Mouse (Mus musculus) lung, embryonic 16.5 days (tissue): ENCODE measurements around the gene Prkca. TPM values are rescaled to one million over a fixed set of nuclear protein-coding genes. Genes with fewer than 3 reads are reported as not detected.

Experiments used
- ATAC-seq: fragments of 200-750 bp; cut with Nextera tagmentation; 2 replicates; pipeline ENCODE4 v1.8.0; 2017; ENCODE audit warnings: low read depth, mild to moderate bottlenecking, moderate library complexity
- H3K27ac ChIP-seq: fragments of 300-500 bp; sonication (generic); 2 replicates; pipeline ENCODE4 v1.5.1; 2014; ENCODE audit warnings: mild to moderate bottlenecking, control low read depth, low read length
- H3K27me3 ChIP-seq: fragments of 300-500 bp; sonication (generic); 2 replicates; pipeline ENCODE4 v1.6.1; 2014; ENCODE audit warnings: low read depth, low read length, mixed read lengths; ENCODE audit not compliant: control insufficient read depth, insufficient read depth
- H3K36me3 ChIP-seq: fragments of 300-500 bp; sonication (generic); 2 replicates; pipeline ENCODE4 v1.6.1; 2014; ENCODE audit warnings: low read length; ENCODE audit not compliant: control insufficient read depth, insufficient read depth
- H3K4me1 ChIP-seq: fragments of 300-500 bp; sonication (generic); replicated peaks from 2 replicates; pipeline ENCODE4 v1.6.1; 2014; ENCODE audit warnings: low read length, mixed read lengths; ENCODE audit not compliant: control insufficient read depth, insufficient read depth
- H3K4me2 ChIP-seq: fragments of 300-500 bp; sonication (generic); 2 replicates; pipeline ENCODE4 v1.6.1; 2014; ENCODE audit warnings: low read depth, low read length, control low read depth
- H3K4me3 ChIP-seq: fragments of 300-500 bp; sonication (generic); 2 replicates; pipeline ENCODE4 v1.5.1; 2014; ENCODE audit warnings: mild to moderate bottlenecking, low read length, control low read depth
- H3K9ac ChIP-seq: fragments of 300-500 bp; sonication (generic); 2 replicates; pipeline ENCODE4 v1.6.1; 2014; ENCODE audit warnings: low read length, control low read depth
- H3K9me3 ChIP-seq: fragments of 300-500 bp; sonication (generic); 2 replicates; pipeline ENCODE4 v1.6.1; 2016; ENCODE audit warnings: low read length; ENCODE audit not compliant: control insufficient read depth
- WGBS: fragments of 180-500 bp; shearing (Covaris S2); extraction: QIAGEN DNeasy Blood & Tissue Kit; methylation state at CpG from one replicate; pipeline ENCODE4 v1.1.7; 2014; 5-methylcytosine and 5-hydroxymethylcytosine counted together
- polyA plus RNA-seq: library from polyadenylated mRNA; unstranded; fragments of >200 nt; fragmentation: Nextera tagmentation; extraction: Ambion mirVana; gene quantifications from 2 replicates; pipeline ENCODE4 v1.2.1, GENCODE M21; 2015

Gene Prkca
- polyA plus RNA-seq, 1 experiment from 2014 or later: 10.1 TPM

DNA sequence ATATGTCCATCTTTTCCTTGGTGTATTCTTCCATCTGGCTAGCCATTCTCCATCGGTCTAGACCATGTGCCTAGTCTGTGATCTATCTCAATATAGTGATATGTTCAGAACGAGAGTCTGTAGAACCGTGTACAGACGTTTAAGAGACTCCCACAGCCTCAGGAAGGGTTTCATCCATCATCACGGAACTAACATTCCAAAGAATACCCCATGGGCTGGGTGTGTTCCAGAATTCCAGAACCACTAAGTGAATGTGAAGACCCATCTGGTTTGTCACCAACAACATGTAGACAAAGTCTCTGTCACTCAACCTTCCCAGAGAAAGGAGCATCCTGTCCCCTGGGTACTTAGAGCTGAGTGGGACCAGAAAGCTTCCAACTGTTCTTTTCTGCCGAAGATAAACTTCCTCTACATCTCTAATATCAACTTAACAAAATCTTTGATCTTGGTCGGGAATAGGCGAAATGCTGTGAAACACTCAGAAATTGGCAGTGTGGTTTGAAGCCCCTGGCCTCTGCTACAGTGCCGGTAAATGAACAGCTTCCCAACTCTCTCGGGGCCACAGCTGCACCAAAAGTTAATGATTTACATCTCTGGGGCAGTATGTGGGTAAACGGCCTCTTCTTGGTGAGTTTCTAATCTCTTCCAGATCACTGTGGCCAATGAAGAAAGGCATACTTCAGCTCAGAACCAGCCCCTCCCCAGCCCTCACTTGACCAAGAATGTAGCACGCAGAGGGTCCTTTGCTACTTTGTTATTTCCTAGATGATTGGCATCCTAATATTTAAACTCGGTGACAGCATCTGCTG, 92.7 kb downstream of the Prkca start:
- no peak overlapping the region for H3K4me2 ChIP-seq
- no peak overlapping the region for H3K4me3 ChIP-seq
- peak; percentile 87 for ATAC-seq

DNA sequence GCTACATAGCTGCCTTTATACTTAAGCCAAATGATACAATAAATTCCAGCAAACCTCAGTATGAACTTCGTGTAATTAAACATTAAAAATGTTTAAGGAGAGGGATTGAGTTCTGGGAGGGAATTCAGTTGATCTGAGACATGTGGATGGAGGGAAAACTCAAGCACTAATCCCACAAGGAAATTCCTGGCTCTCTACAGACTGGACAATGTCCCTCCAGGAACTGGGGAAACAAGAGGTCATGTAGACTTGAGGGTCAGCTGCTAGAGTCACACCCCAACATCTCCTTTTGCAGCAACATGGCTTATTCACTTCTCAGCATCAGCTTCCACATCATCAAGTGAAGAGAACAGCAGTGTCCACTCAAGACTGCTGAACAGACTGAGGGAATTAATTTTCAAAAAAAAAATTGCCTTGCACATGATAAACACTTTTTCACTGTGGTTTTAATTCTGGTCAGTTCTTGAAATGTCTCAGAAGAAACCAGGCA, 93.5 kb downstream of the Prkca start:
- Histone ChIP-seq H3K4me2 (no peak overlapping the region), H3K36me3 (no peaks in the 10 kb centered on the region), H3K9me3 (no peaks in the 10 kb centered on the region), H3K9ac (no peak overlapping the region), H3K4me1 (peaks cover 52% of the 10 kb centered on the region), H3K27me3 (no peaks in the 10 kb centered on the region), H3K27ac (peak overlapping the region; percentile 50), H3K4me3 (no peak overlapping the region)
- peak; percentile 49 for ATAC-seq
- WGBS: 11% methylated on average over 1 of the region's 1 CpGs

More for the DNA sequence above, 92.7 kb downstream of the Prkca start:
- H3K4me1 ChIP-seq: peaks cover 53% of the 10 kb centered on the region
- WGBS: 19% methylated on average over 13 of the region's 13 CpGs
- H3K9ac ChIP-seq: no peak overlapping the region
- H3K27ac ChIP-seq: peak overlapping the region; percentile 50
- H3K36me3 ChIP-seq: no peaks in the 10 kb centered on the region
- H3K27me3 ChIP-seq: no peaks in the 10 kb centered on the region
- H3K9me3 ChIP-seq: no peaks in the 10 kb centered on the region

DNA sequence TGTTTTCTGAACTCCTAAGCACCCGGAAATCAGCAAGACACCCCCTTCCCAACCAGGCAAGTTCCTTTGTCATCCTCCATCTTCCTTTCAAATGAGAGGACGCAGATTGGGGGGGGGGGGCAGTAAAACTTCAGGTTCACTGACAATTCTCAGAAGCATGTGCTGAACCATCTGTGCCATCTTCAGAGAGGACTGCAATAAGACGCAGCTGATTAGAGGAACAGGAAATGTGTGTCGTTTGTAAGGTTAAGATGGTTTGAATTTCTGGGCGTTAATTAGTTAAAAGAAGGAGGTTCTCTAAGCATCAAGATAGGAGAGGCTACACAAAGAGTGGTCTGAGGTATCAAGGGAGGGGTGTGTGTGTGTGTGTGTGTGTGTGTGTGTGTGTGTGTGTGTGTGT, 94.2 kb downstream of the Prkca start:
- no peak overlapping the region for H3K4me3 ChIP-seq
- peaks cover 47% of the 10 kb centered on the region for H3K4me1 ChIP-seq
- H3K9me3 ChIP-seq: no peaks in the 10 kb centered on the region
- no peak overlapping the region for H3K4me2 ChIP-seq
- H3K36me3 ChIP-seq: no peaks in the 10 kb centered on the region
- H3K27me3 ChIP-seq: no peaks in the 10 kb centered on the region
- no peak for ATAC-seq
- peak overlapping the region; percentile 50; the same call in 1 of the 2 replicates for H3K27ac ChIP-seq
- no peak overlapping the region for H3K9ac ChIP-seq
- WGBS: 62% methylated on average over 5 of the region's 5 CpGs

DNA sequence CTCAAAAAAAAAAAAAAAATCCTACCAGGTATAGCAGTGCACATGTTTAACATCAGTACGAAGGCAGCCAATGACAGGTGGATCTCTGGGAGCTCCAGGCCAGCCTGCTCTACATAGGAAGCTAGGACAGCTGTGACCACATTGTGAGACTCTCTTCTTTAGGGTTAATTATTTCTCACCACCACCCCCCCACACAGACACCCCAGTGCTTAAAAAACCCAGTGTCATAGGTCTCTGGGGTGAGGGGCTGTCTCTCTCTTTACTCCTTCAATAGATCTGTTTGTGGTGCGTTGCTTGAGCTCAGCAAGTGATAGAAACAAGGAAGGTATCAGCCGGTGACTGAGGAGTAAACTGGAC, 94.7 kb downstream of the Prkca start:
- no peaks in the 10 kb centered on the region for H3K36me3 ChIP-seq
- no peak overlapping the region for H3K9ac ChIP-seq
- WGBS: 80% methylated on average over 3 of the region's 3 CpGs
- H3K27me3 ChIP-seq: no peaks in the 10 kb centered on the region
- H3K4me2 ChIP-seq: no peak overlapping the region
- no peaks in the 10 kb centered on the region for H3K9me3 ChIP-seq
- no peak overlapping the region for H3K27ac ChIP-seq
- ATAC-seq: no peak
- peaks cover 42% of the 10 kb centered on the region for H3K4me1 ChIP-seq
- H3K4me3 ChIP-seq: no peak overlapping the region

DNA sequence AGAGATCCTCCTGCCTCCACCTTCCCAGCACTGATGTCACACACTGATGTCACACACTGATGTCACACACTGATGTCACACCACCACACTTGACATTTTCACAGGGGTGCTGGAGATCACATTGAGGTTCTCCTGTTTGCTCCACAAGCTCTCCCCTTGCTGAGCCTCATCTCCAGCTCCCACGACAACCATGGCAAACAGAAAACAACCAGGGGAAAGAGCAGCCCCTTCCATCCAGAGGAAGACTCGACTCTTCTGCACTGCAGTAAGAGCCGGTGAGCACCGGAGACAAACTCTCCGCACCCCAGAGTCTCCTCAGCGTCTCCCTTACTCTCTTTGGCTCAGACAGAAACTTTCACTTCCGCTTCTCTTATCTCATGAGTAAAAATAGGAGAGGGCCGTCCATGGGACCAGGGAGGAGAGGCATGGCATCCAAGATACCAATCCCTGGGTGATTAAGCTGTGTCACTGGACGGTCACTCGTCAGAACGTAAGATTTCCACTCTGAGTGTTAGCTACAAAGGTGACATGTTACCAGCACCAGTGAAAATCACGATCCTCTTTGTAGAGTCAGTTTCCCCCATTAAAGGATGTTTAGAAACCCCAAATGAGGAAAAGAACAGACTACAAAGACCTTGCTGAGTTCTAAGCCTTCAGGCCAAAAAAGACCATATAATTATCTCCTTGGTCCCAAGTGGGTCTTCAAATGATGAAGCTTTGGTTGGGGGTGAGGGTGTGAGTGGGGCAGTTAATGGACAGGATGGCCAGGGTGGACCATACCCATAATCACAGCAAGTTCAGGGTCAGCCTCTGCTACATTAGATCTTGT, 95.3 kb downstream of the Prkca start:
- no peak for ATAC-seq
- H3K4me2 ChIP-seq: no peak overlapping the region
- H3K4me1 ChIP-seq: peaks cover 37% of the 10 kb centered on the region
- no peak overlapping the region for H3K27ac ChIP-seq
- no peak overlapping the region for H3K9ac ChIP-seq
- WGBS: 60% methylated on average over 12 of the region's 12 CpGs
- H3K9me3 ChIP-seq: no peaks in the 10 kb centered on the region
- H3K36me3 ChIP-seq: no peaks in the 10 kb centered on the region
- H3K27me3 ChIP-seq: no peaks in the 10 kb centered on the region
- no peak overlapping the region for H3K4me3 ChIP-seq

DNA sequence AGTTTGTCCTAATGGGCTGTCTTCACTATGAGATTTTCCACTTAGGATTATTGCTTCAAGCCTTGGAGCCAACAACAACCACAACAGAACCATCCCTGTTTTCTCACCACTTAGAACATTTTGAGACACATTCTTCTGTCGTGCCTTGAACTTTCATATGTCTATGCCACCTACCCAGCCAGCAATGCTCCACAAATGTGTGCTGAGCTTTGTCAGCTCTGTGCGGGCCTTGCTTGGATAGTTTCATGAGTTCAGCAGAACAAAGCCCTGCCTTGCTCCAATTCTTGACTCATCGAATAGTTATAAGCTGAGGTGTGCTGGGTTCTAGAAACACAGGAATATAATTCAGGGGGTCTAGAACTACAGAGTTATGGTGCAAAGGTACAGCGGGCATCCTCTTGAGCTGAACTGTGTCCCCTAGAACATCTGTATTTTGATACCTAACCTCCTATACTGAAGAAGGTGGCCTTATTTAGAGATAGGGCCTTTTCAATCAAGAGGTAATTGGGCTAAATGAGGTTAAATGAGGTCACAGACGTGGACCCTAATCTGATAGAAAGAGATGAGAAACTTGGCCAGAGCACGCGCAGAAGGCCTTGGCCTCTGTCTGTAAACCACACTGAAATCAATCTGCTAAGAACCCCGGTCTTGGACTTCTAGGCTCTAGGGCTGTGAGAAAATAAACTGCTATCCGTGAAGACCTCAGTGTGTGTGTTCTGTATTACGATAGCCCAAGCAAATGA, 96.4 kb downstream of the Prkca start:
- 85% methylated on average over 10 of the region's 10 CpGs for WGBS
- H3K36me3 ChIP-seq: no peaks in the 10 kb centered on the region
- H3K4me2 ChIP-seq: no peak overlapping the region
- no peak overlapping the region for H3K27ac ChIP-seq
- no peak for ATAC-seq
- no peak overlapping the region for H3K9ac ChIP-seq
- no peaks in the 10 kb centered on the region for H3K27me3 ChIP-seq
- H3K4me1 ChIP-seq: peaks cover 32% of the 10 kb centered on the region
- H3K9me3 ChIP-seq: no peaks in the 10 kb centered on the region
- H3K4me3 ChIP-seq: no peak overlapping the region

DNA sequence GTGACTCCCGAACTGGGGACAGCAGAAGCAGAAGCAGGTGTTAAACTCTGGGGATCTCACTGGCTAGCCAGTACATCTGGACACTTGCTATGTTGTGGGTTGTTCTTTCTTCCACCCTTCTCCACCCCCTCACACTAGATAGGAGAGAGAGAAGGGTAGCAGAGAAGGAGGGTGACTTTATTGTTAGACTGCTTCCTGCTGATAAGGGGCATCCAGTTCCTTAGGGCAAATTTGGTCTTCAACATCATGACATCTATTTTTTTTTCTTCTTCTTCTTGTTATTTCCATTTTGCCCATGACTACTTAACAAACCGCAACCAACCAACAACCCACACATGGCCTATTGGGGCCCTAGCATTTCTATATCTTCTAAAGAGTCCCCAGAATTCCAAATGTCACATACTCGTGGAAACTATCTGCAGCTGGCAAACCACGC, 97.4 kb downstream of the Prkca start:
- no peak for ATAC-seq
- WGBS: 67% methylated on average over 4 of the region's 4 CpGs
- no peaks in the 10 kb centered on the region for H3K36me3 ChIP-seq
- no peak overlapping the region for H3K4me2 ChIP-seq
- no peak overlapping the region for H3K27ac ChIP-seq
- H3K4me1 ChIP-seq: peaks cover 24% of the 10 kb centered on the region
- H3K9ac ChIP-seq: no peak overlapping the region
- no peak overlapping the region for H3K4me3 ChIP-seq
- no peaks in the 10 kb centered on the region for H3K9me3 ChIP-seq
- no peaks in the 10 kb centered on the region for H3K27me3 ChIP-seq

DNA sequence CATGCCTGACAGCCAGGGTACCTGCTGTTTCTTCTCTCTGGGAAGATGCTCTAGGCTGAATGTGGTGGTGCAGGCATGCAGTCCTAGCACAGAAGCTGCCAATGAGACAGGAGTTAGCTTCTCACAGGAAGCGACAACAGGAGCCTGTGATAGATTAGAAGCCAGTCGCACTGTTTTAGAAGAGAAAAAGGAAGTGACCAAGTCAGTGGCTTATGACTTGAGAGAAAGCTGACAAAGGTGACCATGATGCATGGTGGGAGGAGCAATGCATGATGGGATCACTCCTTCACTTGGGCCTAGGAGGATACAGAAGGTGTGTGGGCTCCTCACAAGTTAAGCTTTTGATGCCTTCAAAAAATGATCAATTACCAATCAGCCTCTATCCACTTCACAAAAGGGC, 99.5 kb downstream of the Prkca start:
- no peak overlapping the region for H3K4me3 ChIP-seq
- H3K27me3 ChIP-seq: no peaks in the 10 kb centered on the region
- ATAC-seq: no peak
- H3K9ac ChIP-seq: no peak overlapping the region
- H3K27ac ChIP-seq: no peak overlapping the region
- H3K36me3 ChIP-seq: no peaks in the 10 kb centered on the region
- peaks cover 8% of the 10 kb centered on the region; the same call in 1 of the 2 replicates for H3K4me1 ChIP-seq
- H3K9me3 ChIP-seq: no peaks in the 10 kb centered on the region
- no peak overlapping the region for H3K4me2 ChIP-seq
- WGBS: 55% methylated on average over 2 of the region's 2 CpGs

DNA sequence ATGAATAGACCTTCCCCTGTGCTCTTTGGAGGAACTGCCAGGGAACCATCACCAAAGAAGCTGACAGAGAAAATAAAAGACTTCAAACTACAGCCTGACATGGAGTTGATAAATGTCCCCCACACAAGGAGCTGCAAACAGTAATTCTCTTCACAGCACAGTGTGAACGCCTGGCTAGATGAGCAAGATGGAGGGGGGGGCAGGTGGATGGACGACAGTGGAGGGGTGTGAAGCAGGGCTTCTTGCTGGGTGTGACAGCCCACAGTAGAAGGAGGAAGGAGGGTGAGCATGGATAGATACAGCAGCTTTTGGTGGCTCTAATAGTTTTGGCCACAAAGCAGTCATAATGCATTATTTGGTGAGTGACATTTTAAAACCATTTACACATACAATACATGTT, 100.1 kb downstream of the Prkca start:
- 52% methylated on average over 2 of the region's 2 CpGs for WGBS
- H3K36me3 ChIP-seq: no peaks in the 10 kb centered on the region
- H3K9me3 ChIP-seq: no peaks in the 10 kb centered on the region
- no peak overlapping the region for H3K27ac ChIP-seq
- H3K27me3 ChIP-seq: no peaks in the 10 kb centered on the region
- no peak overlapping the region for H3K4me2 ChIP-seq
- H3K9ac ChIP-seq: no peak overlapping the region
- peaks cover 5% of the 10 kb centered on the region; the same call in 1 of the 2 replicates for H3K4me1 ChIP-seq
- ATAC-seq: no peak
- no peak overlapping the region for H3K4me3 ChIP-seq
